Mouse (Mus musculus): Measurements from ENCODE around the gene Rgs6.
A peak's percentile ranks its signal among the peaks of the same experiment; 100 is the strongest.

Gene Rgs6

DNA sequence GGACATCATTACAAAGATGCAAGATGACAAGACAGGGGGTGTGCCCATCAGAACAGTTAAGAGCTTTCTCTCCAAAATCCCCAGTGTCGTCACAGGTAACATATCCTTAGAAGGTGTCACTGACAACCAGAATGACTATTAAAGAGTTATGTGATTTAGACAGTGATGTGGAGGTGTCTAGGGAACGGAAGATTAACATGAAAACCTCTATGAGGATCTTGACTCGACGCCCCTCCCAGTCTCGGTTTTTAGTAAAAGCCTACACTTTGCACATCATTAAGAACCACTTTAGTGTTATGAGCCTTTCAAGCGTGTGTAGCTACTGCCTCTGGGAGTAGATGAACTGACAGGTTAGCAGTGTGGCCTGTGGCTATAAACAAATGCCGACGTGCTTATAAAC lies 397.2 kb downstream of the Rgs6 start:
- DNase-seq: no peak

GRCm38 (mm10) chr12:82987661-82988060 lies 399.6 kb downstream of the Rgs6 start:
- no peak for DNase-seq

DNA sequence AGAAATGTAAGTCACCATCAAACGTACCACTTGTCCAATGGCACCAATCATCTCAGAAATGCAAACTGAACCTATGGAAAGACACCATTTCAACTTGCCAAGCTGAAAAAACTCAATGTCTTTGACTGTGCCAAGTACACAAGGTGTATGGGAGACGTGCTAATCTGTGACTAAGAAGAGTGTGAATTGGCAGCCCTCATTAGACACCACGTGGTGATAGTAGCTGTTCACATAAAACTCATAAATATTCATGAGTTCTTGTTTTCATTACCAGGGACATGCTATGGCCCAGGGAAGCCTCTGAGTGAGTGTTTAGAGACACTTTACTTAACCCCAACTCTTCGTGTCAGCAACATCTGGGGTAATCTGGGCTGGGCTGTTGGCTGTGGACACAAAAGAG lies 405.8 kb downstream of the Rgs6 start:
- DNase-seq: peak; percentile 65

GRCm38 (mm10) chr12:82996775-82997174 lies 408.7 kb downstream of the Rgs6 start:
- DNase-seq: peak; percentile 32

DNA sequence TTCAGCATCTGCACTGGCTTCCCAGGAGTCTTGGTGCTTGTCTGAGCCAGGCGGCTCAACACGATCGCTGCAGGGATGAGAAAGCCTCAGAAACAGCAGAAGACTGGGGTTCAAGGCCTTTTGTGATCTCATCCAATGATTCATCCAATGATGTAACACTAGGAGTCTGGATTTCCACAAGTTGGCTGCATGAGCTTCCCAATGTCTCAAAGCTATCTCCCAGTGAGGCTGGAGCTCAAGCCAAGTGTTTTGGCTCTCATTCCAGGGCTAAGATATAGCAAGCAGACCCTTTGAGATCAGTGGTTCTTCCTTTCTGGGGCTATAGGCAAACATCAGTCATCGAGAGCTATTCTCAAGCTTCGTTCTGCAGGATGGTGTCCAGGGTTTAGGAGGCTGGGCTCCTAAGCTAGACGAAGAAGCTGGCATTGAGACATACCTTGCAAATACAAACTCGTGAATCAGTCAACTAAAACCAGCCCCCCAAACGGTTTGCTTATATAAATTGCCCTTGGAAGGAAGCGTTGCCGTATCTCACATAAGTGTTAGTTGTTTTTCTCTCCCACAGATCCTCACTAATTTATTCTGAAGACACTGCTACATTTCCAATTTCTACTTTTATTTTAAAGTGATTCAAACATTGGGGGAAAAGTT lies 410.7 kb downstream of the Rgs6 start:
- DNase-seq: no peak

DNA sequence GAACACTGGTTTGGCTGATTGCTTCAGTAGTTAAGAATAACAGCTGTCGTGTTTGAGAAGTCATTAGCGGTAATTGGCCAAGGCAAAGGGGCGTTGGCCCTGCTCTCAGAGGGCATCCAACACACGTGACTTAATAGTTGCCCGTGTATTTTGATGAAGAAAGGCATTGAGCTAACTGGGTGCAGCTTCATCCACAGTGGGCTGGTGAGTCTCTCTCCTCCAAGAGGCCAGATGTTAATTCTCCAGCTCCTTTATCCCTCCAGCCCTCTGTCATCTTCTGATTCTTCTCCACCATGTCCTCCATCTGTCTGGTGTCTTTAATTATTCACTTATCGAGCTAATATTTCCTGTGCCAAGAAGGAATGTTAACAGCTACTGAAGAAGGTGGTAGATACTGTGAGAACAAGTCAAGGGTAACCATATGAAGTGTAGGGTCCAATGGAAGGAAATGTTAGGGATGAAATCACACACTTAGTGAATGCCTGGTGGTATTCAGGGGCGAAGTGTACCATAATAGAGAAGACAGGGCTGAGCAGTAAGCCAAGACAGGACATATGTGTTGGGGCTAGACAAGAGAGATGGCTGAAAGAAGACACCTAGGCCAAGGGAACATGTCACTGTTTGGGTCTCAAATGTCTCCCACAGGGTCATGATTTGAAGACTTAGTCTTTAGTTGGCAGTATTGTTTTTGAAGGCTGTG lies 411.4 kb downstream of the Rgs6 start:
- DNase-seq: peak; percentile 44

DNA sequence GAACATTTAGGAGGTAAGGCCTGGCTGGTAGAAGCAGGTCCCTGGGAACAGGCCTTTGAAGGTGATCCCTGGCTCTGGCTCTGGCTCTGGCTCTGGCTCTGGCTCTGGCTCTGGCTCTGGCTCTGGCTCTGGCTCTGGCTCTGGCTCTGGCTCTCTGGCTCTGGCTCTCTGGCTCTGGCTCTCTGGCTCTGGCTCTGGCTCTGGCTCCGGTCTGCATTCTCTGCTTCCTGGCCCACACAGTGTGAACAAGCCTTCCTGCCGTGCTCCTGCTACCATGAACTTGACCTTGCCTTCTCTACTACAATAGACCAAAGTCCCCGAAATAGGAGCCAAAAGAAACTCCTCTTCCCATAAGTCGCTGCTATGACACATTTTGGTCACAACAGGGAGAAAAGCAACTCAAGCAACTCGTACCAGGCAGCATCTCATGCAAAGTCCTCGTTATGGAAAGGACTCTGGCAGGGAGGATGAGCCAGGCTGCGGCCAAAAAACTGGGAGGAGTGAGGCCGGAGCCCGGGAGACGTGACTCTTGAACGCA lies 412.0 kb downstream of the Rgs6 start:
- no peak for DNase-seq

DNA sequence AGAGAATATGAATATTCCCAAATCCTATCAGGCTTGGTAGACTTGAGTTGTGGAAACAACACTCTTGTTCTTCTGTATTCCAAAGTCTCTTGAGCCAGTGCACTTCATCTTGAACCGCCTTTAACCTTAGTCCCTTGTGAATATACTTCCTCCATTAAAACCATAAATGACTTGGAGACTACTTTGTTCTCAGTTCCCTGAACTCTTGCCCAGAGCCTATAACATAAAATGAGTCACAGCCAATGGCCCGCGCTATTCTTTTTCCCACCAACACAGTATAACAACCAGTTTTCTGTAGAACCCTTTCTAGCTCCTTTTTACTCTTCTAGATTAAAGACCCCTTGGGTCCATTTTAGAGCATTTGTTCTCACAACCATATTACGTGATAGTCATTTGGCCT lies 412.9 kb downstream of the Rgs6 start:
- DNase-seq: no peak

- no peak for DNase-seq
Observed at GRCm38 (mm10) chr12:83004014-83004682, 416.1 kb downstream of the Rgs6 start.

DNA sequence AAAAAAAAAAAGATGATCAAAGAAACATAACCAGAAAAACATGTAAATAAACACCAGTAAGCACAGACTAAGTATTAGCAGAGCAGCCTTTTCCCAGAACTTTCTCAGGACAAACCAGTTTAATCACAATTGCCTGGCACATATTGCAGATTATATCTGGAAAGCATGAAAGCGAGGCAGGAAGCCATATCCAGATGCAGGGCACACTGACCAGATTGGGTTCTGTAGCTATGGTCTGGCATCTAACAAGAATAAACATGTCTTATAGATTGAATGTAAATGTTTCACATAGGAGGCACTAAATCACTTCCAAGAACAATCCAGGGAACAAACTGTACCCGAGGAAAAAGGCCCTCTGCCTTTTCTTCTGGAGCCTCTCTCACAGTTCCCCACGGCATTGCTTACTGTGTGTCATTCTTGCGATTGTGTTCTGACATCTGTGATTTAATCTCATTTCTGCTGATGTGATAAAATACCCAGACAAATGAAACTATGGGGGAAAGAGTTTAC lies 423.0 kb downstream of the Rgs6 start:
- no peak for DNase-seq

DNA sequence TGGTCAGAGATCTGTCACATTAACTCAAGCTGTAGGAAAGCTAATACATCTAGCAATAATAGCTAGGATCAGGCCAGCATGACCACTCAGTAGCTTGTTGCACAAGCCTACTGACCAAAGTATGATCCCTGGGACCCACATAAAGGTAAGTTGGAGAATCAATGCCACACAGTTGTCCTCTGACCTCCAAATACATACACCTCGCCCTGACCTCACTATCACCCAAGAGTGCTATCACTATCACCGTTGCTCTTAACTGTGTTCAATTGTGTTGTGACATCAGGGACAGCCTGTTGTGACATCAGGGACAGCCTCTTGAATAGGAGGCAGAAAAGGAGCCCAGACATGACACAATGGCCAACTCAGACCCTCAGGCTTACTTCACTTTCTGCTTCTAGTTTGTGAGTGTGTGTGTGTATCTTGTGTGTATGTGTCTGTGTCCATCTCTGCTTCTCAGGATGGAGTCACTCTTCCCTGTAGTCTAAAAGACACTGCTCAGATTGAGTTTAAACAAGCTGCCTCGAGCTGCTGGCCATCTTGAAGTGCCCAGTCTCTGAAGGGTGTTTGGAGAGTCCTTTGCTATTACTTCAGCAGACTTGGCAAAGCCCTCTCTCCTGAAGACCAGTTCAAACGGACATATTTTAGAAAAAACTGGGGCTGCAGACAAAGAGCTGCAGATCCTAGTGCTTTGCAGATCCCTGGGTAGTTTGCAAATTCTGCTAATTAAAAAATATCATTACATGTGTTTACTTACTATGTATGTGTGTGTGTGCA lies 426.0 kb downstream of the Rgs6 start:
- no peak for DNase-seq

GRCm38 (mm10) chr12:83014848-83015247 lies 426.8 kb downstream of the Rgs6 start:
- DNase-seq: no peak

GRCm38 (mm10) chr12:83015366-83015765 lies 427.3 kb downstream of the Rgs6 start:
- no peak for DNase-seq

DNA sequence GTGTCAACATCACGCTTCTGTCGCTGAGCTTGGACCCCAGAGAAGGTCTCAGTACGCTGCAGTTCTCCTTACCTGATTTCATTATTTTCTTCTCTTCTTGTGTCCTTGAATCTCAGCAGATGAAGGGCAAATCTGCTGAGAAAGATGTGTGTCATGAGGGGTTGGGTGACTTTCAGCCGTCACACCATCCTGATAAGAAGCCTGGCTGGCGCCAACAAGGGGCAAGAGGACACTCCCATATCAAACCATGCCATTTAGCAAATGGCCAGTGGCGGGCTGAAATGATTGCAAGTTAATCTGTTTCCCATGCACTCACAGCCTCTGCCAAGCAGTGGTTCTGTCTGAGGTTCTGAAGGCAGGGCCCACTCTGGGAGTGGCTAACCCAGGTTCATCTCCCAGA lies 428.4 kb downstream of the Rgs6 start:
- no peak for DNase-seq

GRCm38 (mm10) chr12:83018005-83018404 lies 429.9 kb downstream of the Rgs6 start:
- peak; percentile 89 for DNase-seq

DNA sequence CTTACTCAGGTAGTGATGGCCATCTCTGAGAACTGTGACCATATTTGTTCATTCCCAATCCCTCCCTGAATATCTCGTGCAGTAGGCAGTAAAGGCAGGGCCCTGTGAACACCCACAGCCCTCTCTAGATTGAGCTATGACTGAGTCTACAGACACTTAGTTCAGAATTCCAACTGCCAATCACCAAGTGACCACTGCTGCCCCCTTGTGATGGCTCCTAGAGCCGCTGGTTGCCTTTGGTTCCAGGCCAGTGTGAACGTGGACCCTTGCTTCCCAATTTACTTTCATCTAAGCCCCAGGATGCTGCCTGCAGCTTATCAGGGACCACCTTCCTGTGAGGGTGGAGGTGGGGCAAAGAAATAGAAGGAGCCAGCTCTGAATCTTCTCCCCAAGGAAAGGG lies 438.9 kb downstream of the Rgs6 start:
- DNase-seq: no peak

DNA sequence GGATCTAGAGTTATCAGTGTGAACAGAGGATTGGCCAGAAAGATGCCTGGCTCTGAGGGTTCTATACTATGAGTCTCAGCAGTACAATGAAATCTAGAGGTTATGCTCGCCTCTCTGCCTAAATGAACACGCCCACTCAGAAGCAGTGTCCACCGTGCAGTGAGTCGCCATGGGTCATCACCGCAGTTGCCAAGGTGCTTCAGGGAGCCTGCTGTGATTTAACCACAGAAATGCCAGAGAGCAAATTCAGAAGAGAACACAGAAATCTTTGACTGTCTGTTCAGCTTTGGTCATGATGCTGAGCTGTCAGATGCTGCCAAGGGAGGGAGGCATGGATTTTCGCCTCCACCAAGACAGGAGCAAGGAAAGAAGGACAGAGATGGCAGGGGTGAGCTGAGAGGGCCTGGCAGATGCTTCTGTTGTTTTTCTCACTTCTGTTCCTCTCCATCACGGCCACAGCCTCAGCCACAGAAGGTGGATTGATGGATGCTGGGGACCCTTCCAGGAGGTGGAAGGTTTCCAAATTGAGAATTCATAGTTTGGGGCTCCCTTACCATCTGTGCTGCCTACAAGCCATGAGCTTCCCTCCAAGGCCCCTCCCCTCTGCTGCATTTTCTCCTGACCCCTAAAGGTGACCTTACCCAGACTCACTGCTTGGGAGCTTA lies 445.2 kb downstream of the Rgs6 start:
- DNase-seq: no peak

GRCm38 (mm10) chr12:83034859-83035569 lies 446.9 kb downstream of the Rgs6 start:
- no peak for DNase-seq

GRCm38 (mm10) chr12:83037798-83038560 lies 449.9 kb downstream of the Rgs6 start:
- peak; percentile 61 for DNase-seq

GRCm38 (mm10) chr12:83038779-83039178 lies 450.7 kb downstream of the Rgs6 start:
- no peak for DNase-seq

DNA sequence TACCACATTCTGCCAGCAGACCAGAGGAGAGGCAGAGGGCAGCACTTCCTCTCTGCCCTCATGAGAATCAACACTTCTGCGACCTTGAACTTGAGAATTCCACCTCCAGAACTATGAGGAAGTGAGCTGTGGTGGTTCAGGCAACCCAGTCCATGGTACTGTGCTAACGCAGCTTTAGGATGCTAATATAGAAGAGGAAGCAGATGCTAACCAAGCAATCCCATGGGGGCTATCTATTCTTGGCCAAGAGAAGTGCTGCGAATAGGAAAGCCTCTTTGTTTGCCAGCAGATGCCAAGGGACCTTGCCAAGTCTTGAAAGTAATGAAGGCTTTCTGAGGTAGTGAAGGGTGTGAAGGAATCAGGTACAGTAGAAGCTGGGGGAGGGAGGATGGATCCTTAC lies 451.8 kb downstream of the Rgs6 start:
- DNase-seq: no peak
